Mouse (Mus musculus): ENCODE measurements around the gene Slc22a6. TPM values are rescaled to one million over a fixed set of nuclear protein-coding genes. Genes with fewer than 3 reads are reported as not detected.

Slc22a6 gene
- polyA plus RNA-seq, 1 experiment from 2014 or later = not detected

- WGBS (ENCODE audit: insufficient replicate concordance) = 65% methylated on average over 2 of the region's 2 CpGs
- Histone ChIP-seq H3K27ac (ENCODE audit: low read depth) (peak overlapping the region; percentile 80), H3K4me2 (ENCODE audit: low read depth, low read length) (no peak overlapping the region), H3K4me3 (ENCODE audit: low read depth, low read length) (no peak overlapping the region), H3K9ac (replicated peaks) (no peak overlapping the region; the same call in 1 of the 2 replicates), H3K36me3 (replicated peaks; ENCODE audit: insufficient read depth, low read length) (no peaks in the 10 kb centered on the region), H3K27me3 (ENCODE audit: insufficient read depth, low read length) (no peaks in the 10 kb centered on the region), H3K9me3 (ENCODE audit: low read length) (no peaks in the 10 kb centered on the region), H3K4me1 (ENCODE audit: insufficient read depth) (peaks cover 23% of the 10 kb centered on the region)
- TF ChIP-seq CTCF (IDR thresholded peaks at IDR 0.05; ENCODE audit: low read depth) (no peak), EP300 (IDR thresholded peaks at IDR 0.05; ENCODE audit: low read depth) (no peak)
- ATAC-seq (peak; percentile 69), DNase-seq (no peak)
These were observed 18.6 kb upstream of the Slc22a6 start for GRCm38 (mm10) chr19:8599229-8599628.

- H3K4me1 ChIP-seq (ENCODE audit: insufficient read depth) = peaks cover 38% of the 10 kb centered on the region
- no peak overlapping the region for H3K4me3 ChIP-seq (ENCODE audit: low read depth, low read length)
- TF ChIP-seq EP300 (IDR thresholded peaks at IDR 0.05; ENCODE audit: low read depth) = no peak
- TF ChIP-seq CTCF (IDR thresholded peaks at IDR 0.05; ENCODE audit: low read depth) = no peak
- H3K27ac ChIP-seq (ENCODE audit: low read depth) = no peak overlapping the region
- H3K9ac ChIP-seq (replicated peaks) = no peak overlapping the region
- no peak for DNase-seq
- no peaks in the 10 kb centered on the region for H3K27me3 ChIP-seq (ENCODE audit: insufficient read depth, low read length)
- H3K4me2 ChIP-seq (ENCODE audit: low read depth, low read length) = no peak overlapping the region
- no peaks in the 10 kb centered on the region for H3K9me3 ChIP-seq (ENCODE audit: low read length)
- no peak for ATAC-seq
- no peaks in the 10 kb centered on the region for H3K36me3 ChIP-seq (replicated peaks; ENCODE audit: insufficient read depth, low read length)
These were observed 15.9 kb upstream of the Slc22a6 start for GRCm38 (mm10) chr19:8601922-8602321.

GRCm38 (mm10) chr19:8602914-8603313 lies 14.9 kb upstream of the Slc22a6 start:
- peaks cover 38% of the 10 kb centered on the region for H3K4me1 ChIP-seq (ENCODE audit: insufficient read depth)
- no peak overlapping the region for H3K27ac ChIP-seq (ENCODE audit: low read depth)
- no peak overlapping the region for H3K9ac ChIP-seq (replicated peaks)

DNA sequence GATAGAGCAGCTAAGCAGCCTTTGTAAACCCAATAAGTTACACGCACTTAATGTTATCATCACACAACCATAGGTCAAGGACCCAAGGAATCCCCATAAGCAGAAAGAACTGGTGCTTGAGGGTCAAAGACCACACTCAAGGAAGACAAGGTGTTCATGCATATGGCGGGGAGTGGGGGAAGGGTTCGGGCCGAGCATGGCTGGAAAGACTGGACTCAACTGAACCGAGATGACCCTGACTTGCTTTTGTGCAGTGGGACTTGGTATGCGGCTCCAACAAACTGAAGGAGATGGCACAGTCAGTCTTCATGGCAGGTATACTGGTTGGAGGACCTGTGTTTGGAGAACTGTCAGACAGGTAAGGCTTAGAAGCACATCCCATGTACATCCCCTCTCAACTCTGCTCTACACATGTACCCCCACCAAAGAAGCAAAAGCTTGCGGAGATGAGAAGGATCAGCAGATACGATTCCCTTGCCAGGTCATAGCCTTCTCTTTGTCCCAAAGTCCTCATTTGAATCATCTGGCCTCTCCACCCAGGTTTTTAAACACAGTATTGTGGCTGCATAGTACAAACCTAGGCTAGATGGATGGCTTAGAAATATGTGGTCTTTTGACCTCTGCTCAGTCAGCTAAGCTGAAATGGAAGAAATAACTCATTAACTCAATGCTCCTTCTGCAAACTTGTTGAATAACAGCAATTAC lies 13.2 kb upstream of the Slc22a6 start:
- Histone ChIP-seq H3K27me3 (ENCODE audit: insufficient read depth, low read length) (no peaks in the 10 kb centered on the region), H3K9me3 (ENCODE audit: low read length) (no peaks in the 10 kb centered on the region), H3K4me3 (ENCODE audit: low read depth, low read length) (no peak overlapping the region), H3K4me1 (ENCODE audit: insufficient read depth) (peaks cover 34% of the 10 kb centered on the region), H3K27ac (ENCODE audit: low read depth) (no peak overlapping the region), H3K36me3 (replicated peaks; ENCODE audit: insufficient read depth, low read length) (no peaks in the 10 kb centered on the region), H3K9ac (replicated peaks) (no peak overlapping the region), H3K4me2 (ENCODE audit: low read depth, low read length) (no peak overlapping the region)
- ATAC-seq (peak; percentile 2; the same call in 1 of the 2 replicates), DNase-seq (no peak)
- 87% methylated on average over 8 of the region's 8 CpGs for WGBS (ENCODE audit: insufficient replicate concordance)
- TF ChIP-seq CTCF (IDR thresholded peaks at IDR 0.05; ENCODE audit: low read depth) (no peak), EP300 (IDR thresholded peaks at IDR 0.05; ENCODE audit: low read depth) (no peak)

More at GRCm38 (mm10) chr19:8602914-8603313, 14.9 kb upstream of the Slc22a6 start:
- ATAC-seq = peak; percentile 82
- Histone ChIP-seq H3K36me3 (replicated peaks; ENCODE audit: insufficient read depth, low read length) (no peaks in the 10 kb centered on the region), H3K27me3 (ENCODE audit: insufficient read depth, low read length) (no peaks in the 10 kb centered on the region), H3K9me3 (ENCODE audit: low read length) (no peaks in the 10 kb centered on the region), H3K4me3 (ENCODE audit: low read depth, low read length) (no peak overlapping the region), H3K4me2 (ENCODE audit: low read depth, low read length) (peak overlapping the region; percentile 1; the same call in 1 of the 2 replicates)
- DNase-seq = peak; percentile 47
- TF ChIP-seq CTCF (IDR thresholded peaks at IDR 0.05; ENCODE audit: low read depth) = no peak
- TF ChIP-seq EP300 (IDR thresholded peaks at IDR 0.05; ENCODE audit: low read depth) = peak; percentile 100
- 50% methylated on average over 3 of the region's 3 CpGs for WGBS (ENCODE audit: insufficient replicate concordance)

DNA sequence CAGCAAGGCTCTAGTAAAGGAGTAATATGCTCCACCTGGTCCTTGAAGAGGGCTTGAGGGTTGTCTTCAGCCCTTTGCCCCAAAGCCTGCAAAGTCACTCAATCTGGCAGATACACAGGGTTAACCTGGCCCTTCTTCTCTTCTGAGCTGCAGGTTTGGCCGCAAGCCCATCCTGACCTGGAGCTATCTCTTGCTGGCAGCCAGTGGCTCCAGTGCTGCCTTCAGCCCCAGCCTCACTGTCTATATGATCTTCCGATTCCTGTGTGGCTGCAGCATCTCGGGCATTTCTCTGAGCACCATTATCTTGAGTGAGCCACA lies 12.6 kb upstream of the Slc22a6 start:
- H3K36me3 ChIP-seq (replicated peaks; ENCODE audit: insufficient read depth, low read length) = no peaks in the 10 kb centered on the region
- no peaks in the 10 kb centered on the region for H3K27me3 ChIP-seq (ENCODE audit: insufficient read depth, low read length)
- H3K27ac ChIP-seq (ENCODE audit: low read depth) = no peak overlapping the region
- ATAC-seq (peak; percentile 82), DNase-seq (peak; percentile 65)
- TF ChIP-seq EP300 (IDR thresholded peaks at IDR 0.05; ENCODE audit: low read depth) = peak; percentile 87
- no peak for TF ChIP-seq CTCF (IDR thresholded peaks at IDR 0.05; ENCODE audit: low read depth)
- H3K4me2 ChIP-seq (ENCODE audit: low read depth, low read length) = no peak overlapping the region
- peaks cover 33% of the 10 kb centered on the region for H3K4me1 ChIP-seq (ENCODE audit: insufficient read depth)
- H3K9me3 ChIP-seq (ENCODE audit: low read length) = no peaks in the 10 kb centered on the region
- 39% methylated on average over 3 of the region's 3 CpGs for WGBS (ENCODE audit: insufficient replicate concordance)
- H3K9ac ChIP-seq (replicated peaks) = no peak overlapping the region
- no peak overlapping the region for H3K4me3 ChIP-seq (ENCODE audit: low read depth, low read length)

GRCm38 (mm10) chr19:8611358-8612123 lies 6.3 kb upstream of the Slc22a6 start:
- ATAC-seq = no peak
- no peaks in the 10 kb centered on the region for H3K36me3 ChIP-seq (replicated peaks; ENCODE audit: insufficient read depth, low read length)
- DNase-seq = no peak
- no peak for TF ChIP-seq CTCF (IDR thresholded peaks at IDR 0.05; ENCODE audit: low read depth)
- TF ChIP-seq EP300 (IDR thresholded peaks at IDR 0.05; ENCODE audit: low read depth) = no peak
- no peak overlapping the region for H3K4me2 ChIP-seq (ENCODE audit: low read depth, low read length)
- H3K27me3 ChIP-seq (ENCODE audit: insufficient read depth, low read length) = no peaks in the 10 kb centered on the region
- no peak overlapping the region for H3K4me3 ChIP-seq (ENCODE audit: low read depth, low read length)
- WGBS (ENCODE audit: insufficient replicate concordance) = 85% methylated on average over 8 of the region's 8 CpGs
- H3K9me3 ChIP-seq (ENCODE audit: low read length) = no peaks in the 10 kb centered on the region
- no peak overlapping the region for H3K9ac ChIP-seq (replicated peaks)
- H3K4me1 ChIP-seq (ENCODE audit: insufficient read depth) = no peaks in the 10 kb centered on the region
- H3K27ac ChIP-seq (ENCODE audit: low read depth) = no peak overlapping the region
